ENCODE assay signal across 15 mouse cellular contexts in the genomic region with DNA sequence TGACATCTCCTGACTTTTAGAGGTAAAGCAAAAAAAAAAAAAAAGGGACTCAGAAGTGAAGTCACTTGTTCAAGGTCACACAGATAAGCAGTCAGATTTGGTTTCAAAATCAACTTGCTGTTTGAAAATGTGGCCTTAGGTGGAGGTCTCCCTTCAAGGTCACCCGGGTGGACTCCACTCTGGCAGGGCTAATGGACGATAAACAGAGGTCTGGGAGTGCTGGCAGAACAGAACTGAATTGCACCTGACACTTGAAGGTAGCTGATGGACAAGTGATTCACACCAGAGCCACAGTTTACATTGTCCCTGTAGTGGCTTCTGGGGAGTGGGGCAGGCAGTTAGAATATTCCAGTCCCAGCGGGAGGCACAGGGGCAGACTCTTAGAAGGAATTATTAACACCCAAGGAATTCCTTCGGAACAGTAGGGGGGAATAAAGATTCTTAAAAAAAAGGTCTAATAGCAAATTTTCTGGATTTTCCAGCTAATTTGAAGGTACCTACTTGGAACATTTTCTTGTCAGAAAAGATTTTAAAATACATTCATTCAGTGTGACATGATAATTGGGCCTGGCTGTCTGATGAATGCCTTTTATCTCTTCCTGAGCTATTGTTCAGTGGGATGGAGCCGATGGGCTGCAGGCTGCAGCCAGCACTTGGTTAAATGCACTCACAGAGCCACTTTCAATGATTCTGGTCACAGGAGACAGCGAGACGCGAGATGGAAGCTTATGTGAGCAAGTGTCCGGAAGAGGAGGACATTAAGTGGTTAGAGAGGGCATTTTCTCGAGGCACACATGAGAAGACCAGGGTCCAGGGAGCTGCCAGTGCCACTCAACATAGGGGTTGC. TPM values are rescaled to one million over a fixed set of nuclear protein-coding genes. Genes with fewer than 3 reads are reported as not detected.
DNase-seq lines count a peak whose midpoint lies in the region; ATAC-seq and TF ChIP-seq lines count a peak whose summit lies in the region.
"Had no signal": no experiment of that assay in that cellular context is flagged by ENCODE, and none has a peak within 500 bp of the region (broad histone marks: within the 10 kb centered on the region; RNA-seq: fewer than 3 reads in every experiment).

No protein-coding gene starts in this region.

- peaks cover 20% of the 10 kb centered on the region for H3K27me3 ChIP-seq in hindbrain, embryonic 13.5 days
- 0 out of 2 replicates have a peak, but pooled peaks cover 4% of the 10 kb centered on the region for H3K27me3 ChIP-seq in intestine, postnatal 0 days (replicated peaks; ENCODE audit: control insufficient read depth, insufficient read depth, low read length)

- H3K27ac ChIP-seq in hindbrain, embryonic 13.5 days: peak overlapping the region; percentile 71
- H3K27ac ChIP-seq in intestine, postnatal 0 days (ENCODE audit: low read depth, low read length): no peak overlapping the region

- 6% methylated on average over 10 of the region's 10 CpGs for WGBS in hindbrain, embryonic 13.5 days
- 58% methylated on average over 10 of the region's 10 CpGs for WGBS in intestine, postnatal 0 days

- peaks cover 68% of the 10 kb centered on the region for H3K4me1 ChIP-seq in hindbrain, embryonic 13.5 days (replicated peaks)
- no peaks in the 10 kb centered on the region for H3K4me1 ChIP-seq in intestine, postnatal 0 days (replicated peaks; ENCODE audit: control insufficient read depth, insufficient read depth, low read length)

- H3K4me2 ChIP-seq in hindbrain, embryonic 13.5 days: no peak overlapping the region
- no peak overlapping the region for H3K4me2 ChIP-seq in intestine, postnatal 0 days (replicated peaks; ENCODE audit: low read depth)

- H3K9ac ChIP-seq in hindbrain, embryonic 13.5 days: peak overlapping the region; percentile 57
- no peak overlapping the region for H3K9ac ChIP-seq in intestine, postnatal 0 days (ENCODE audit: low read depth, low read length)

- ATAC-seq in hindbrain, embryonic 13.5 days (ENCODE audit: low FRiP score): no peak
- ATAC-seq in intestine, postnatal 0 days: no peak

- TF ChIP-seq CTCF in intestine, postnatal 0 days (IDR thresholded peaks at IDR 0.05; ENCODE audit: low read depth): no peak

- peak; percentile 49 for DNase-seq in adrenal gland, adult 2 months
- no peak for DNase-seq in adrenal gland, postnatal 25 days
- peak; percentile 14 for DNase-seq in ovary, adult 18-20 months (ENCODE audit: low spot score)
- DNase-seq in ovary, postnatal 36 days (ENCODE audit: low spot score): no peak
- peak; percentile 63 for DNase-seq in retina, postnatal 1 day
- no peak for DNase-seq in lung, postnatal 36 days
- DNase-seq: cerebellum, adult 11-12 months; heart, adult 18-20 months; kidney, postnatal 10 days; liver; lung, postnatal 10 days; right cerebral cortex, adult 18-20 months had no signal

- no peaks in the 10 kb centered on the region for H3K36me3 ChIP-seq in hindbrain, embryonic 13.5 days
- H3K36me3 ChIP-seq in intestine, postnatal 0 days (ENCODE audit: control insufficient read depth, insufficient read depth): no peaks in the 10 kb centered on the region

- H3K9me3 ChIP-seq in hindbrain, embryonic 13.5 days: no peaks in the 10 kb centered on the region
- H3K9me3 ChIP-seq in intestine, postnatal 0 days (ENCODE audit: control insufficient read depth): no peaks in the 10 kb centered on the region

- H3K4me3 ChIP-seq in hindbrain, embryonic 13.5 days: no peak overlapping the region
- H3K4me3 ChIP-seq in intestine, postnatal 0 days (ENCODE audit: low read depth, low read length): no peak overlapping the region

RNA-seq across cellular contexts. Expression of gene Aldh1b1, which starts 28.8 kb away (rescaled TPM):
- total RNA-seq in adrenal gland, adult 2 months (2021): 10 to 100 TPM; 27.3 to 31.5 TPM
- 30.6 and 31.8 TPM in 2 replicates for polyA plus RNA-seq in adrenal gland, adult 2 months (2012; rRNA removed)
- total RNA-seq in adrenal gland, postnatal 25 days (2021): 32.9 and 42.0 TPM in 2 replicates
- polyA plus RNA-seq in hindbrain, embryonic 13.5 days (2015; fragmentation: Nextera tagmentation; extraction: Ambion mirVana): 17.7 and 18.0 TPM in 2 replicates
- polyA plus RNA-seq in intestine, postnatal 0 days (2015; fragmentation: Nextera tagmentation; extraction: Ambion mirVana): 350 and 391 TPM in 2 replicates

RNA-seq across cellular contexts. Expression of gene Igfbpl1, which starts 56.7 kb away (rescaled TPM):
- not detected for total RNA-seq in adrenal gland, adult 2 months (2021)
- polyA plus RNA-seq in adrenal gland, adult 2 months (2012; rRNA removed): not detected in 2 replicates
- not detected in 2 replicates for total RNA-seq in adrenal gland, postnatal 25 days (2021)
- polyA plus RNA-seq in hindbrain, embryonic 13.5 days (2015; fragmentation: Nextera tagmentation; extraction: Ambion mirVana): 50.5 and 67.0 TPM in 2 replicates
- 0.16 and 0.18 TPM in 2 replicates for polyA plus RNA-seq in intestine, postnatal 0 days (2015; fragmentation: Nextera tagmentation; extraction: Ambion mirVana)
- total RNA-seq: MEL had no signal

Comparison
In these comparisons a context has a peak if more than half of its experiments do, and no peak if none do; other contexts are left out.
1. DNase-seq: peak in adrenal gland, adult 2 months (single experiment), ovary, adult 18-20 months (single experiment) and retina, postnatal 1 day (single experiment); none in adrenal gland, postnatal 25 days (single experiment), ovary, postnatal 36 days (single experiment) and lung, postnatal 36 days (single experiment).
2. RNA of gene Aldh1b1, which starts 28.8 kb away (polyA plus RNA-seq): 350 to 391 TPM in intestine, postnatal 0 days; 30.6 to 31.8 TPM in adrenal gland, adult 2 months and 17.7 to 18.0 TPM in hindbrain, embryonic 13.5 days; every median in the first group is over 10 times any median in the second.
3. RNA of gene Igfbpl1, which starts 56.7 kb away (polyA plus RNA-seq): 50.5 to 67.0 TPM in hindbrain, embryonic 13.5 days; 0.16 to 0.18 TPM in intestine, postnatal 0 days and not detected in adrenal gland, adult 2 months; every median in the first group is over 10 times any median in the second.